Mouse (Mus musculus): ENCODE measurements around the gene Erp27.

Erp27 gene

DNA sequence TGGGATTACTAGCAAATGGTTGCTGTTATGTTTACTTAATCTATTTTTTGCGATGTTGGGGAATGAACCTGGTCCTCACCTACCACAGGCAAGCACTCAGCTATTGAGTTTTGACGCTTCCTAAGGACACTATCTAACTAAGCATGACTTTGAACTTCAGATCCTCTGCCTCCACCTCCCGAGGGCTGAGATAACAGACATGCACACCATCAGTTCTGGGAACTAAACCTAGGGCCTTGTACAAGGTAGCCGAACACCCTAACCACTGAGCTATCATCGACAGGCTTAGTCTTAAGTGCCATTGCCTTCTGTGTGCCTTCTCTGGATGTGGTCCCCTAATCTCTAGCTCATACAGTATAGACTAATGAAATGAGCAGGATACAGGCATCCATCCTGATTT is 56.6 kb downstream of the Erp27 start:
- no peak for DNase-seq (ENCODE audit: low read depth, low spot score)

DNA sequence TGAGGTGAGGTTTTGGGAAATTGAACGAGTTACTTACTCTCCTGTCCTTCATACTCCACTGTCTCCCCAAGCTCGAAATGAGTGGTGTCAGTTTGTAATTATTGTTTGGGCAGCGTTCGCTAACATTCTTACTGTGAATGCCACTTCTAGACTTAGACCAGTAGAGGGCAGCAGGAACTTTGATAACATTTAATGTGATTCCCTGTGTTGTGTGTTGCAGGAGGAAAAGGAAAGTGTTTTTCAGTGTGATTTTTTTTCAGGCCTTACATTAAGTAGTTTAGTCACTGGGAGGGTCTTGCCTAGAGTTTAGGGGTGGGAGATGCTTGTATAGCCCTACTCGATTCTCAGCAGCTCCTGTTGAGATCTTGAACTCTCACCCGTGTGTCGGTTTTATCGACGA is 61.0 kb downstream of the Erp27 start:
- no peak for DNase-seq (ENCODE audit: low read depth, low spot score)

DNA sequence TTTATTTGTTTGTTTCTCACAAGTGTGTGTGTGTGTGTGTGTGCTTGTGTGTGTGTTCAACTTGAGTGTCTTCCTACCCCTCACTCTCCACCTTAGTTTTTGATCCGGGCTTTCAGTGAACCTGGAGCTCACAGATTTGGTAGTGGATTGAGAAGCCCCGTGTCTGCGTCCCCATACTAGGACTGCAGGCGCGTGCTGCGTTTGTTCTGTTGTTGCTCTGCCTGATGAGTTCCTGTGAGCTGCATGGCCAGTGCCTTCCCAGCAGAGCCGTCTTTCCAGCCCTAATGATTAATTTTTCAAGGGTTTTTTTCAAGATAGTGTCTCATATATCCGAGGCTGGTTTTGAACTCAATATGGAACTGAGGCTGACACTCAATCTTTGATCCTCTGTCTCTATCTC is 63.6 kb downstream of the Erp27 start:
- DNase-seq (ENCODE audit: low read depth, low spot score) = no peak

DNA sequence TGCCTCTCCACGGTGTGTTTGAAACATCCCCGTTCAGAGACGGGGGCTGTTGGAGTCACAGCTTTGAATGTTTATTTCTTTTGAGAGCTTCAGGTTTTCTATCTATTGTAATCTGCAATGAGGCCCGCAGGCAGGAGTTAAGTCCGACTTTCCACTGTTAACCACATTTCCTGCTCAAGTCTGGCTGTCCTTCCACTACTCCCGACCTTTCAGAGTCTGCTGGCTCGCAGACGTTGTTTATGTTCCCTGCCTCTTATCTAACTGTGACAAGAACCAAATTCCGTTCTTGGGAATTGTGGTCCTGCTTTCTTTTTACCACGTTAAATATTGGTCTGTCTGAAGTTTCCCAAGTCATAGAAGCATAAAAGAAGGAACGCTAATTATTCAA is 64.1 kb downstream of the Erp27 start:
- DNase-seq (ENCODE audit: low read depth, low spot score) = no peak
